Mouse (Mus musculus) liver, postnatal 0 days (tissue): Measurements from ENCODE around the gene Zfp991. TPM values are rescaled to one million over a fixed set of nuclear protein-coding genes. Genes with fewer than 3 reads are reported as not detected.
"Not testable (repeated sequence)": the region's sequence is repeated elsewhere in the genome, so short reads cannot be mapped to it uniquely, and the experiment has no call there.

Source experiments
- ATAC-seq: fragments of 200-750 bp; cut with Nextera tagmentation; 2 replicates; pipeline ENCODE4 v1.8.0; 2017; ENCODE audit warnings: mild to moderate bottlenecking, moderate library complexity
- DNase-seq: peaks from one replicate; pipeline ENCODE4 v3.0.0-alpha.2; 2016
- H3K27ac ChIP-seq: fragments of 300-500 bp; sonication (generic); 2 replicates; pipeline ENCODE4 v1.5.1; 2014; ENCODE audit warnings: antibody characterized with exemption, moderate library complexity, mild to moderate bottlenecking, low read depth
- H3K27me3 ChIP-seq: fragments of 300-500 bp; sonication (generic); 2 replicates; pipeline ENCODE4 v1.6.1; 2014; ENCODE audit warnings: low read length, control low read depth, mixed read lengths; ENCODE audit not compliant: insufficient read depth
- H3K36me3 ChIP-seq: fragments of 300-500 bp; sonication (generic); replicated peaks from 2 replicates; pipeline ENCODE4 v1.6.1; 2014; ENCODE audit warnings: mild to moderate bottlenecking, control low read depth, low read length, moderate library complexity, mixed read lengths; ENCODE audit not compliant: insufficient read depth
- H3K4me1 ChIP-seq: fragments of 300-500 bp; sonication (generic); 2 replicates; pipeline ENCODE4 v1.6.1; 2014; ENCODE audit warnings: antibody characterized with exemption, mild to moderate bottlenecking, control low read depth; ENCODE audit not compliant: insufficient read depth
- H3K4me2 ChIP-seq: fragments of 300-500 bp; sonication (generic); 2 replicates; pipeline ENCODE4 v1.6.1; 2014; ENCODE audit warnings: low read depth, mild to moderate bottlenecking, low read length, moderate library complexity, mixed read lengths
- H3K4me3 ChIP-seq: fragments of 300-500 bp; sonication (generic); 2 replicates; pipeline ENCODE4 v1.5.1; 2014; ENCODE audit warnings: low read depth, low read length
- H3K9ac ChIP-seq: fragments of 300-500 bp; sonication (generic); replicated peaks from 2 replicates; pipeline ENCODE4 v1.6.1; 2014; ENCODE audit warnings: mild to moderate bottlenecking, moderate library complexity
- H3K9me3 ChIP-seq: fragments of 300-500 bp; sonication (generic); 2 replicates; pipeline ENCODE4 v1.6.1; 2016; ENCODE audit warnings: mild to moderate bottlenecking, control low read depth, low read length, mixed read lengths
- WGBS: fragments of 180-500 bp; shearing (Covaris S2); extraction: QIAGEN DNeasy Blood & Tissue Kit; methylation state at CpG from one replicate; pipeline ENCODE4 v1.1.7; 2014; ENCODE audit not compliant: insufficient replicate concordance; 5-methylcytosine and 5-hydroxymethylcytosine counted together
- polyA plus RNA-seq: library from polyadenylated mRNA; unstranded; fragments of >200 nt; fragmentation: Nextera tagmentation; extraction: Ambion mirVana; gene quantifications from 2 replicates; pipeline ENCODE4 v1.2.1, GENCODE M21; 2015

The Zfp991 gene
- polyA plus RNA-seq, 1 experiment from 2014 or later = 2.2 TPM

DNA sequence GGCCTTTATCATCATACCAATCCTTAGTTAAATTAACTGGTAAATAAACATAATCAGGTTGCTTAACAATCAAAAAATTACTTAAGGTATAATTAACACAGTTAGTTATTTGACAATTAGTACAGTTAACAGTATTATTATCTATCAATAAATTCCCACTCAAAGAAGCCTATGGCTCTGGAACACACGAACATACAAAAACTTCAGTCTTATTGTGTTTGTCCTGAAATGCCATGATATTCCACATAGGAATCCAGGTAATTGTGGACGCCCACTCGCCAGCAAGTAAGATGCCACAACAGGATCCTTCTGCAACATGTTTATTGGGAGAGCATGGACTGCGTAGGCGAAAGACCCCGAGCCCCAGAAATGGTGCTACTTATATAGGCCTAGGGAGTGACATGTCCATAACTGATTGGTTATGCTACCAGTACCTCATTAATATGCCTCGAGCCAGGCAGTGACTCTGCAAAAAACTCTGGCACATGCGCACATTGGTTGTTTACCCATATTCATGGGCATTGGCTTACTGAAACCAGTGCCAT, 49.4 kb downstream of the Zfp991 start:
- not testable (repeated sequence) for H3K4me1 ChIP-seq, H3K27me3 ChIP-seq, H3K4me2 ChIP-seq, DNase-seq, H3K27ac ChIP-seq, H3K9me3 ChIP-seq, H3K9ac ChIP-seq, H3K36me3 ChIP-seq, ATAC-seq, H3K4me3 ChIP-seq
- WGBS = 83% methylated on average over 7 of the region's 8 CpGs

DNA sequence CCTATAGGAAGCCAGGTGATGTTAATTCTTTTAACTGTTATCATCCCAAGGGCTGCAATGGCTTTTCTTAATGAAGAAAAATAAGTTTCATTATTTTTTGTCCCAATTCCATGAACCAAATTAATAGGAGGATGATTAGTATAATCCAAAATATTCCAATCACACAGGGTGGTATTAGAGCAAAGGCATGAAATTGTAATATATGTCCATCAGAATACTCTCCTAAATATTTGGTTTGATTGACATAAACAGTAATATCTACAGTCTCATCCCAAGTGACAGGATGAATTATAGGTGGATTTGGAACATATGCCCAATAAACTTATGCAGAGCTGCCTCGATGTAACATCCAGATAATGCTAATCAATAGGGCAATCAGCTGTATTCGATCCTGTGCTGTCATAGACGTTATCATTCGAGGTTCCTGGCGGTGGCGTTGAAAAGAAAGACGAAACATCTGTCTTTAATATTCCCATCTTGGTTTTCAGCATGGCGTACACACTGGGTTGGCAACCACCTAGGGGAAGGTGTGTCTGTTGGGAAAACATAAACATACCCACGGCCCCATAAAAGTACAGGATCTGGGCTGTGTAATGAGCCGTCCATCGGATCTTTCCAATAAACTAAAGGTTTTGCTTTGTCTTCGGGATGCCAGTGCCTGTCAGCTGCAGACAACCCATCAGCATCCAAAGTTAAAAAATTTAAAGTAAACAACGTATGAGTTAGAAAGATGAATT, 50.3 kb downstream of the Zfp991 start:
- not testable (repeated sequence) for H3K4me1 ChIP-seq, H3K9ac ChIP-seq, H3K4me3 ChIP-seq, H3K36me3 ChIP-seq, H3K27ac ChIP-seq, DNase-seq, H3K9me3 ChIP-seq, ATAC-seq, H3K27me3 ChIP-seq, H3K4me2 ChIP-seq
- WGBS = no CpG with 5 or more reads among the region's 13 CpGs

DNA sequence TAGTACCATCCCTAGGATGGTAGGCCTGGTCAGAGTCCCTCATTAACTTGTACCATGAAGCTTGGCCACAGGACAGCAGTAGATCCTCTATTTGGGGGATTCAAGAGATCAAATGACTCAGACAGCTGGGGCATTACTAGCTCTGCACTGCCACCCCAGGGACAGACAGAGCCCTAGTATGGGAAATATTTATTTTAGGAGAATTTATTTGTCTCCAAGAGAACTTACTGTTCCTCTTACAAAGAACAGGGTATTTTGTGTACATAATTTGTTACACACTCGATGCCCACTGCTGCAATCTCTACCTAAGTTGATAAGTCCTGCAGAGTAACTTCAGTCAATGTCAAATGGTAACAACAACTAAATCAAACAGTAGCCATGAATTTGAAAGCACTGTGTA, 55.0 kb downstream of the Zfp991 start:
- ATAC-seq = peak; percentile 26; the same call in 1 of the 2 replicates
- H3K27me3 ChIP-seq, H3K9ac ChIP-seq, H3K4me2 ChIP-seq, H3K4me1 ChIP-seq, H3K36me3 ChIP-seq, H3K9me3 ChIP-seq, DNase-seq, H3K27ac ChIP-seq, H3K4me3 ChIP-seq: not testable (repeated sequence)
- 79% methylated on average over 1 of the region's 1 CpGs for WGBS

DNA sequence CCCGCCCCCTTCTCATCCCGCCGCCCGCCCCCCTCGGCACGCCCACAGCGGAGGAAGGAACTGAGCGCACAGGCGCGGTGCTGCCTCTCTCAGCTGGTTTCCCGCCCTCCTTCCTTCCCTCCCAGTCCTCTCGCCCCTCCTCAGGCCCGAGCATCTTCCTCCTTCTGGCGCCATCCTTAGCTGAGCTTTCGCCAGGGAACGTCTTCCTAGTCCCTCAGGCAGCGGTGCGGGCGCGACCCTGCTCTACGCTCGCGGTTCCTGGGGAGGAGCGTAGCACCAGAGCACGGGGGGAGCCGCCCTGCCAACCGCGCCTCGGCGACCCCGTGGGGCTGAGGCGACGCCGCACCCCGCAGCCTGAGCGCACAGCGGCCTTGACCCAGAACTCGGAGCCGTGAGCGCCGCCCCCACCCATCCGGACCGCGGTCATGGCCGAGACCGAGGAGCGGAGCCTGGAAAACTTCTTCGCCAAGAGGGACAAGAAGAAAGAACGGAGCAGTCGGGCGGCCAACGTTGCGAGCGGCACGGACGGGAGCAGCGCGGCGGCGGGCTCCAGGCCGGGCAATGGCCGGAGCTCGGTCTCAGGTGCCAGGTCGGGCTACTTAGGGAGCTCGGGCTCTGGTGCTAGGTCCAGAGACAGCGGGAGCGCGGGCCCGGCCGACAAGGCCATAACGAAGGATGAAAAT, 55.6 kb downstream of the Zfp991 start:
- H3K4me1 ChIP-seq, H3K9me3 ChIP-seq, H3K9ac ChIP-seq, H3K4me2 ChIP-seq, H3K27me3 ChIP-seq, H3K36me3 ChIP-seq, H3K4me3 ChIP-seq, H3K27ac ChIP-seq: not testable (repeated sequence)
- 66% methylated on average over 60 of the region's 71 CpGs for WGBS
- peak; percentile 47 for ATAC-seq
- DNase-seq = peak; percentile 17

DNA sequence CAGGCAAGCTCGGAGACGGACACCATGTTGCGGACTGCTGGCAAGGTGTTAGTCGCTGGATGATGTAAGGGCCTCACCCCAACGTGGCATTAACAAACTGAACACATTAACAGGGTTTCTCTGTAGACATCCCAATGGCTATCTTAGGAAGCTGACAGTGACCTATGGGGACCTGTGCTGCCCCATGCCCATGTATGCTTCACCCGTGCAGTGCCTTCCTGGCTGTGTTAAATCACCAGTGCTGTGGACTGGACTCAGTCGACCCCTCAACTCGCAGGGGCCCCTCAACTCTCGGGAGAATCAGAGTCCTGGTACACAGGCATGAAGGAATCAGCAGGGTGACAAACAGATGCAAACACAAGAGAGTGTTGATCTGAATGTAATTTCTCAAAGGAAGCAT, 63.3 kb downstream of the Zfp991 start:
- DNase-seq, H3K9ac ChIP-seq, H3K36me3 ChIP-seq, H3K27me3 ChIP-seq, H3K27ac ChIP-seq, H3K9me3 ChIP-seq, H3K4me3 ChIP-seq, H3K4me1 ChIP-seq, ATAC-seq, H3K4me2 ChIP-seq: not testable (repeated sequence)
- 84% methylated on average over 3 of the region's 9 CpGs for WGBS

DNA sequence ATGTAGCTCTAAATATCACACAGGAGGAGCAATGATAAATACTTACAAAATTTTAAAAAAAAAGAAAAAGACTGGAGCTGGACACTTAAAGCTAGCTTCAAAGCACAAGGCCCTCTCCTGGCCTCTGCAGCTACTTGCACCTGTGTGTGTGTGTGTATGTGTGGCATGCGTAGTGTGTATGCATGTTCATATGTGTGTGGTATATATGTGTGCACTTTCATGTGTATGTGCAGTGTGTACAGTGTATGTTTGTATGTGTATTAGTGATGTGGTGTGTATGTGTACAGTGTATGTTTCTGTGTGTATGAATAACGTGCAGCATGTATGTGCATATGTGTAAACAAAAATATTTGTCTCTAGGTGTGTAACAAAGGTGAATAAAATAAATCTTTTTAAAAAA, 65.4 kb downstream of the Zfp991 start:
- H3K4me2 ChIP-seq, H3K4me3 ChIP-seq, H3K36me3 ChIP-seq, H3K9me3 ChIP-seq, H3K4me1 ChIP-seq, ATAC-seq, DNase-seq, H3K9ac ChIP-seq, H3K27ac ChIP-seq, H3K27me3 ChIP-seq: not testable (repeated sequence)
- 75% methylated on average over 2 of the region's 2 CpGs for WGBS

DNA sequence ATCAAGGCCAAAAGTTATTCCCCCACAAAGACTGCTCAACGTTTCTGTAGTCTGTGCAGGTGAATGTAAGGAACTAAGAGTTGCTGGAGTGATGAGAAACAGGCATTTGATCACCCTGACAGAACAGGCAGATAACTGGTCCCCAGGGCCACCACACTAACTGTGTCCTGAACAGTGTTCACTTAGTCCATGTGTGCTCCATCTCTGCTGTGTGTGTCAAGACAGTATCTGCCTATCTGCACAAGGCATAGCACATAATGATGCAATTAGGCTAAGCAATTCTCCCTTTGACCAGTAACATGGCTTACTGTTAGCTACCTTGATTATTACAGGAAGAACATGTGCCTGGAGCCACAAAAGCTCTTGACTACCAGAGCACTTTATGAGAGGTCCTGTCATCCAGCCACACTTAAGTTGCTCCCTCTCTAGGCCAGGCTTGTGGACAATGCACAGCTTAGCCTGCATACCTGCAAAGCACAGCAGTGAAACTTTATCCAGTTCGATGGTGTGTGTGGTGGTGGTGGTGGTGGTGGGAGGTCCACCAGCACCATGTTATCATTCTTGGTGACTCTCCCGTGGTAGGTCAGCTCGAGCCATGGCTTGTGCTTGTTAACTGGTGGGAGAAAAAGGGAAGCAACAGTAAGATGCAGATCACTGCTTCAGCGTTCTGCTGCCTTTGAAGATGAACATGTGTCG, 67.4 kb downstream of the Zfp991 start:
- not testable (repeated sequence) for H3K9me3 ChIP-seq, H3K9ac ChIP-seq, DNase-seq, H3K4me3 ChIP-seq, H3K4me2 ChIP-seq, H3K27ac ChIP-seq, H3K36me3 ChIP-seq, H3K27me3 ChIP-seq, H3K4me1 ChIP-seq
- peak; percentile 36 for ATAC-seq
- 55% methylated on average over 6 of the region's 6 CpGs for WGBS
